Mouse (Mus musculus): ENCODE data around the gene Gna14. TPM values are rescaled to one million over a fixed set of nuclear protein-coding genes. Genes with fewer than 3 reads are reported as not detected.

Gna14 gene
- polyA plus RNA-seq, 1 experiment: 3.4 TPM

GRCm38 (mm10) chr19:16579656-16580260, 144.2 kb downstream of the Gna14 start:
- no peak overlapping the region for H3K27ac ChIP-seq (ENCODE audit: control insufficient read depth, insufficient read depth, low read length)
- DNase-seq: no peak
- no peak overlapping the region for H3K4me3 ChIP-seq (ENCODE audit: control insufficient read depth, insufficient read depth, low read length)
- TF ChIP-seq CTCF (IDR thresholded peaks at IDR 0.05; ENCODE audit: borderline replicate concordance, control insufficient read depth, extremely low read depth, insufficient read depth, low read length, poor library complexity) (no peak), POLR2A (IDR thresholded peaks at IDR 0.05; ENCODE audit: control insufficient read depth, extremely low read depth, insufficient read depth, low read length, poor library complexity) (no peak)
- H3K36me3 ChIP-seq (ENCODE audit: control insufficient read depth, insufficient read depth, low read length): no peaks in the 10 kb centered on the region
- 86% methylated on average over 7 of the region's 7 CpGs for WGBS
- H3K27me3 ChIP-seq (ENCODE audit: control insufficient read depth, insufficient read depth, low read length): no peaks in the 10 kb centered on the region
- no peaks in the 10 kb centered on the region for H3K4me1 ChIP-seq (replicated peaks; ENCODE audit: control insufficient read depth, insufficient read depth, low read length)

- Histone ChIP-seq H3K36me3 (ENCODE audit: control insufficient read depth, insufficient read depth, low read length) (no peaks in the 10 kb centered on the region), H3K4me3 (ENCODE audit: control insufficient read depth, insufficient read depth, low read length) (no peak overlapping the region), H3K4me1 (replicated peaks; ENCODE audit: control insufficient read depth, insufficient read depth, low read length) (no peaks in the 10 kb centered on the region), H3K27ac (ENCODE audit: control insufficient read depth, insufficient read depth, low read length) (no peak overlapping the region), H3K27me3 (ENCODE audit: control insufficient read depth, insufficient read depth, low read length) (no peaks in the 10 kb centered on the region)
- TF ChIP-seq CTCF (IDR thresholded peaks at IDR 0.05; ENCODE audit: borderline replicate concordance, control insufficient read depth, extremely low read depth, insufficient read depth, low read length, poor library complexity) (no peak), POLR2A (IDR thresholded peaks at IDR 0.05; ENCODE audit: control insufficient read depth, extremely low read depth, insufficient read depth, low read length, poor library complexity) (no peak)
- 93% methylated on average over 8 of the region's 8 CpGs for WGBS
- DNase-seq: no peak
These were observed 144.9 kb downstream of the Gna14 start for GRCm38 (mm10) chr19:16580501-16580900.

- no peak overlapping the region for H3K4me3 ChIP-seq (ENCODE audit: control insufficient read depth, insufficient read depth, low read length)
- H3K27me3 ChIP-seq (ENCODE audit: control insufficient read depth, insufficient read depth, low read length): no peaks in the 10 kb centered on the region
- H3K27ac ChIP-seq (ENCODE audit: control insufficient read depth, insufficient read depth, low read length): no peak overlapping the region
- no peak for DNase-seq
- H3K4me1 ChIP-seq (replicated peaks; ENCODE audit: control insufficient read depth, insufficient read depth, low read length): no peaks in the 10 kb centered on the region
- no peak for TF ChIP-seq CTCF (IDR thresholded peaks at IDR 0.05; ENCODE audit: borderline replicate concordance, control insufficient read depth, extremely low read depth, insufficient read depth, low read length, poor library complexity)
- H3K36me3 ChIP-seq (ENCODE audit: control insufficient read depth, insufficient read depth, low read length): no peaks in the 10 kb centered on the region
- 91% methylated on average over 7 of the region's 7 CpGs for WGBS
These were observed 149.0 kb downstream of the Gna14 start for GRCm38 (mm10) chr19:16584546-16584945.

DNA sequence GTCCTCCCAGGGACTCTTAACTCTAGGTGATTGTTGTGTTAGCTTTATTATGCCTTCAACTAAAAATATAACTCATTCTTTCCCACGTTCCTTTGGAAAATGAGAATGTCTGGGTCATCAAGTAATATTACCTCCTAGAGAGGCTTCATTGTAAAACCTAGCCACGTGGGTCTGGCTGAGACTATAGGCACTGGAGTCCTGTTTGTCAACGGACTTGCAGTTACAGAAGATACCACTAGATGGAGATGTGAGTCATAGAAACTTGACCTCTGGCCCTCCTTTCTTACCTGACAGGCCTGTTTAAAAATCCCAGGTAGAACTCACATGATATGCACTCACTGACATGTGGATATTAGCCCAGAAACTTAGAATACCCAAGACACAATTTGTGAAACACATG, 149.8 kb downstream of the Gna14 start:
- no peaks in the 10 kb centered on the region for H3K27me3 ChIP-seq (ENCODE audit: control insufficient read depth, insufficient read depth, low read length)
- WGBS: 9% methylated on average over 3 of the region's 3 CpGs
- H3K36me3 ChIP-seq (ENCODE audit: control insufficient read depth, insufficient read depth, low read length): no peaks in the 10 kb centered on the region
- no peak overlapping the region for H3K27ac ChIP-seq (ENCODE audit: control insufficient read depth, insufficient read depth, low read length)
- DNase-seq: peak; percentile 40
- no peaks in the 10 kb centered on the region for H3K4me1 ChIP-seq (replicated peaks; ENCODE audit: control insufficient read depth, insufficient read depth, low read length)
- TF ChIP-seq POLR2A (IDR thresholded peaks at IDR 0.05; ENCODE audit: control insufficient read depth, extremely low read depth, insufficient read depth, low read length, poor library complexity): no peak
- TF ChIP-seq CTCF (IDR thresholded peaks at IDR 0.05; ENCODE audit: borderline replicate concordance, control insufficient read depth, extremely low read depth, insufficient read depth, low read length, poor library complexity): no peak
- no peak overlapping the region for H3K4me3 ChIP-seq (ENCODE audit: control insufficient read depth, insufficient read depth, low read length)

DNA sequence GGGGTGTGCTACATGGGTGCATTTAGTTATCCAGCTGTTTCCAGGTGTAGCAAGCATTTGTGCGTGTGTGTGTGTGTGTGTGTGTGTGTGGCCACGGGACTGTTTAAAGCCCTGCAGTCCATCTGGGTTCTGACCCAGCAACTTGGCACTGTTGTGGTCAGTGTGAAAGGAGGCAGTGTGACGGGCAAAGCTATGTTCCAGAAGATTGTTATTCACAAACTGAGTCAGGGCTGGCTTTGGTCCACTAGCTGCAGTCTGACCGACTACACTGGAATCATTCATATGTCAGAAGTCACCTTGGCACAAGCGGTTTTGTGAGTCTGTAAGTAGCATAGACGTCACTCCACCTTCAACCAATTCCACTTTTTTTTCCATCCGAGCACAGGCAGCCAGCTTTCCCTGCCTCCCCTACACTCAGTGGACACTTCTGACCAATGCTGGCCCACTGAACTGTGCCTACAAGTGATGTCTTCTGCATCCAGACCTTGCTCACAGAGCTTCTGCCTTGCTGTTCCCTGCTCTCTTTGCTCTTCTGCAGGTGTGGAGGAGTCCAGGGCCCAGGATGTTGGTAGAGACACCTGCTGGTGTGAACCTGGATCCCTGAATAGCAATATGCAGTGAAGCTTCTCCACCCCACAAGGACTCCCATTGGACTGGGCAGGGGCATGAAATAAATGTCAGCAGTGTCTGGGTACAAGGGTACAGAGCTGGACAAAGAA, 157.9 kb downstream of the Gna14 start:
- Histone ChIP-seq H3K27me3 (ENCODE audit: control insufficient read depth, insufficient read depth, low read length) (no peaks in the 10 kb centered on the region), H3K4me3 (ENCODE audit: control insufficient read depth, insufficient read depth, low read length) (no peak overlapping the region), H3K27ac (ENCODE audit: control insufficient read depth, insufficient read depth, low read length) (no peak overlapping the region), H3K4me1 (replicated peaks; ENCODE audit: control insufficient read depth, insufficient read depth, low read length) (no peaks in the 10 kb centered on the region), H3K36me3 (ENCODE audit: control insufficient read depth, insufficient read depth, low read length) (no peaks in the 10 kb centered on the region)
- 91% methylated on average over 7 of the region's 7 CpGs for WGBS
- no peak for TF ChIP-seq POLR2A (IDR thresholded peaks at IDR 0.05; ENCODE audit: control insufficient read depth, extremely low read depth, insufficient read depth, low read length, poor library complexity)
- TF ChIP-seq CTCF (IDR thresholded peaks at IDR 0.05; ENCODE audit: borderline replicate concordance, control insufficient read depth, extremely low read depth, insufficient read depth, low read length, poor library complexity): no peak
- DNase-seq: no peak

DNA sequence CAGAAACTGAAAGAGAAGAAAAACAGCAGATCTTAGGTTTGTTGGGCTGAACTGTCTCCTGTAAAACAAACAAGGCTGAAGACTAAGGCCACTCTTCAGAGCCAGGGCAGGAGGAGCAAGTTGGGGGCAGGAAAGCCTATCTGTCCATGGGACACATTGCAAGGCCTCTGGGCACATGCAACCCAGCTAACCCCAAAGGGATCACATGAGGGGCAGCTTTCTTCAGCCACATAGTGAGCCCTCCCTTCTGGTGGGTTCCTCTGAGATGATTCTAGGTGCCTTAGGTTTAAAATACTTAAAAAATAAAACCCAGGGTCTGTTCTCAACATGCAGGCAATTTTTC, 158.4 kb downstream of the Gna14 start:
- TF ChIP-seq POLR2A (IDR thresholded peaks at IDR 0.05; ENCODE audit: control insufficient read depth, extremely low read depth, insufficient read depth, low read length, poor library complexity) (no peak), CTCF (IDR thresholded peaks at IDR 0.05; ENCODE audit: borderline replicate concordance, control insufficient read depth, extremely low read depth, insufficient read depth, low read length, poor library complexity) (no peak)
- no peaks in the 10 kb centered on the region for H3K27me3 ChIP-seq (ENCODE audit: control insufficient read depth, insufficient read depth, low read length)
- H3K4me3 ChIP-seq (ENCODE audit: control insufficient read depth, insufficient read depth, low read length): no peak overlapping the region
- no peaks in the 10 kb centered on the region for H3K4me1 ChIP-seq (replicated peaks; ENCODE audit: control insufficient read depth, insufficient read depth, low read length)
- no peak overlapping the region for H3K27ac ChIP-seq (ENCODE audit: control insufficient read depth, insufficient read depth, low read length)
- no peak for DNase-seq
- H3K36me3 ChIP-seq (ENCODE audit: control insufficient read depth, insufficient read depth, low read length): no peaks in the 10 kb centered on the region

GRCm38 (mm10) chr19:16597216-16597615, 161.7 kb downstream of the Gna14 start:
- H3K4me3 ChIP-seq (ENCODE audit: control insufficient read depth, insufficient read depth, low read length): no peak overlapping the region
- no peak for TF ChIP-seq CTCF (IDR thresholded peaks at IDR 0.05; ENCODE audit: borderline replicate concordance, control insufficient read depth, extremely low read depth, insufficient read depth, low read length, poor library complexity)
- no peak for TF ChIP-seq POLR2A (IDR thresholded peaks at IDR 0.05; ENCODE audit: control insufficient read depth, extremely low read depth, insufficient read depth, low read length, poor library complexity)
- 90% methylated on average over 6 of the region's 6 CpGs for WGBS

More at GRCm38 (mm10) chr19:16597216-16597615, 161.7 kb downstream of the Gna14 start:
- Histone ChIP-seq H3K4me1 (replicated peaks; ENCODE audit: control insufficient read depth, insufficient read depth, low read length) (no peaks in the 10 kb centered on the region), H3K36me3 (ENCODE audit: control insufficient read depth, insufficient read depth, low read length) (no peaks in the 10 kb centered on the region), H3K27me3 (ENCODE audit: control insufficient read depth, insufficient read depth, low read length) (no peaks in the 10 kb centered on the region), H3K27ac (ENCODE audit: control insufficient read depth, insufficient read depth, low read length) (no peak overlapping the region)
- no peak for DNase-seq
